Mouse (Mus musculus) ovary, postnatal 10 days (tissue): ENCODE measurements at regions not wholly inside any gene's neighbourhood (a gene's known extent, or its start where the extent isn't known, plus 50 kb on each side); places are given as distances from the start of the nearest gene placed in this dataset.

Experiments used
- DNase-seq: peaks from one replicate; pipeline ENCODE4 v3.0.0; 2022; ENCODE audit warnings: low spot score

DNA sequence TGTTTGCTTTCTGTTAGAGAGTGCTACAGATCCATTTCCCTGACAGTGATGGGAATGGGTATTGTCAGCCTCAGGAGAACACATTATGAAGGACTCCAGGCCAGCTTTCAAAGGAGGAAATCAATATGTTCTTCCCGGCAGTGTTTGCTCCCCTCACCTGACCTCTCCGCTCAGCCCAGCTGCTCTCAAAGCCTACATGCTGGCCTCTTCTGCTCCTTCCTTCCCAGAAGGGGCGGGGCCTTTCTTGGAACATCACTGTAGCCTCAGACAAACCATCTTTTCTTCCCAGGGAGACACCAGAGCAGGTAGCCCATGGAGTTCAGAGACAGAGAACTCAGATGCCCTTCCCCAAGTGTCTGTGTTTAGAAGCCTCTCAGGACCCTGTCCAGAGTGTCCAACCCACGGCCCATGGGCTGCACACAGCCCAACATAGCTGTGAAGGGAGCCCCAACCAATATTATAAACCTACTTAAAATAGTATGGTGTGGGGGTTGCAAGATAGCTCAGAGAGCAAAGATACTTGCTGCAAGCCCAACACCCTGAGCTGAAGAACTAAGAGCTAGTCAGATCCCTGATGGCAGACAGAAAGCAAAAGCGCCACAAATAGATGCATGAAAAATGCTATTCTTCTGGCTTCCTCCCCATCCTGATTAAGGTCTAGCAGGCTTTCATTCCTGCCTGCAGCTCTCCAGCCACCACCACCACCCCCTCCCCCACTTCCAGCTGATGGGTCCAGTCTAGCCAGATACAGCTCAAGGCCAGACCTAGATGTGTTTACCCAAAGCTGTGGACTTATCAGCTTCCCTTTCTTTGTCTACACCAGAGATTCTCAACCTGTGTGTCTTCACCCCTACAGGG is 141.8 kb upstream of the Hs6st1 start:
- DNase-seq, result no peak

DNA sequence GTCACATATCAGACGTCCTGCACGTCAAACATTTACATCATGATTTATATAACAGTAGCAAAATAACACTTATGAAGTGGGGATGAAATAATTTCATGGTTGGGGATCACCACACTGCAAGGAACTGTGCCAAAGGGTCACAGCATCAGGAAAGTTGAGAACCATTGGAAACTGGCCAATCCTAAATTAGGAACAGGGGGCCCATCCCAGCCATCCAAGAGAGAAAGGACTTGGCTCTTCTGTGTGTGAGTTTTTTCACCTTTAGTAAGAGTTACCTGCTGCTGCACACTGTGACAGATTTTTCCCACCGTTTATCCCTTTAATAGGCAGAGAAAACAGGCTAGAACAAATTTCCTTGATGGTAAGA is 141.2 kb upstream of the Hs6st1 start:
- DNase-seq, result no peak

GRCm38 (mm10) chr1:35930351-35930750 is 137.8 kb upstream of the Hs6st1 start:
- no peak for DNase-seq

- no peak for DNase-seq
These were observed 137.1 kb upstream of the Hs6st1 start for GRCm38 (mm10) chr1:35931056-35931455.

GRCm38 (mm10) chr1:35933511-35933910 is 134.7 kb upstream of the Hs6st1 start:
- no peak for DNase-seq

DNA sequence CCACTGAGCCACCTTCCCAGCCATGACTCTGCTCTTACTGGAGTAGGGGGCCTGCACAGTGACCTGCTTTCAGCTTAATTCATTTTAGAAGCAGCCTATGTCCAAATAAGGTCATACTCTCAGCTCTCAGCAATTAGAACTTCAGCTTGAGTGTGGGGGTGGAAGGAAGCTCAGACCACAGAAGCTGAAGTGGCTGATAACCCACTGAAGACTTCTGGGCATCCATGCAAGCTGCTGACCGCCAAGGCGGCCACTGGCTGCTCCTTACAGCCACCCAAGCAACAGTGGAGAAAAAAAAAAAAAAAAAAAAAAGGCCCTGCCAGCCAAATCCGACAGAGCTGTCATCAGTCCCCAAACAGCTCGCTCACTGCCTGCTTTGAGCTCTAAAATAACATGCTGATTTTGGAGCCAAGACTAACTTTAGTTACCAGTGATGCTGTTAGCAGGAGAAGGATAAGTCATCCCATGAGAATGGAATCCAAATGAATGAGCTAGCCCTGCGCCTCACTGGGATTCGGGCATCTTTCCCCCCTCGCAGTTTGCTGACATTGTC is 133.0 kb upstream of the Hs6st1 start:
- no peak for DNase-seq

- no peak for DNase-seq
These were observed 131.7 kb upstream of the Hs6st1 start for GRCm38 (mm10) chr1:35936362-35937093.

DNA sequence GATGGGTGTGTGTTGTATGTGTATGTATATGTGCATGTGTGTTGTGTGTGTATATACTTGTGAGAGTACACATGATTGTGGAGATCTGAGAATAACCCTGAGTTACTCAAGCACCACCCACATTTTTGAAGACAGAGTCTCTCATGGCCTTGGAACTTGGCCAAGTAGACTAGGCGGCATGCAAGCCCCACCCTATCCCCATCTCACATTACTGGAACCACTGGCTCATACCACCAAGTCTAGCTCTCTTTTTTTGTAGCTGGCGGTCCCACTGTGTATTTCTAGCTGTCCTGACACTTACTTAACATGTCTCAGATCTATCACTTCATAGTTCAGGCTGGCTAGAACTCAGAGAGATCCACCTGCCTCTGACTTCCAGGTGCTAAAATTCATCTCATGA is 128.0 kb upstream of the Hs6st1 start:
- DNase-seq, result no peak

GRCm38 (mm10) chr1:35941642-35942077 is 126.5 kb upstream of the Hs6st1 start:
- no peak for DNase-seq

DNA sequence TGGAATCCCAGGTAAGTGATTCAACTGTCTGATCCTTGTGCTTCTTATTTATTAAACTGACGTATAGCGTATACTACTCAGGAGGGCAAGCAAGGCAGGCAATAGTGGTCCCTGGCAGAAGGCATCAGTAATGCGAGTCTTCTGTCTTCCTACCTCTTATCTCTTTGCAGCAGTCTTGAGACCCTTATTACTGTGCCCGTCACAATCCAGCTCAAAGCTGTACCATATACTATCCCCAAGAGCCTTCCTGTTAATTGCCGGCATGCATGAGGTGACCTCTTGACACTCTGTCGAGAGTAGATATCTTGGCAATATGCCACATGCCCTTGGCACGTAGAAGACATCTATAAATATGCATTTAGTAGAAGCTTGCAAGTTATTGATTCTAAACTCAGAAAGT is 126.0 kb upstream of the Hs6st1 start:
- no peak for DNase-seq

GRCm38 (mm10) chr1:35943800-35944199 is 124.4 kb upstream of the Hs6st1 start:
- DNase-seq, result no peak

GRCm38 (mm10) chr1:35944376-35944775 is 123.8 kb upstream of the Hs6st1 start:
- no peak for DNase-seq

DNA sequence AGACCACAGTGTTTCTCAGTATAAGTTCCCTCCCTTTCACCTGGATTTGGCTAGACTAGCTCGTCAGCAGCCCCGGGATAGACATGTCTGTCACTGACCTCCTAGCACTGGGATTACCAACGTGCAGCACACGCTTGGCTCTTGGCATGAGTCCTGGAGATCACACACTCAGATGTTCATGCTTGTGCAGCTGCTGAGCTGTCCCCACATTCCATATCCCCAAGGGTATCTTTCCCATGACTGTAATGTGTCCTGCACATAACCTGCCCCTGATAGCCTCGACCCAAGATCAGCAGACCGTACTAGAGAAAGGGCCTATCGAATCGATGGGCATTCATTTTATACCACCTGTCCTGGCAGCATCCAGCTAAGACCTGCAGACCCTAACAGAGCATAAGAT is 123.4 kb upstream of the Hs6st1 start:
- DNase-seq, result no peak

- no peak for DNase-seq
These were observed 122.6 kb upstream of the Hs6st1 start for GRCm38 (mm10) chr1:35945596-35945995.

GRCm38 (mm10) chr1:35948104-35948503 is 120.1 kb upstream of the Hs6st1 start:
- no peak for DNase-seq

GRCm38 (mm10) chr1:35951082-35951481 is 117.1 kb upstream of the Hs6st1 start:
- DNase-seq, result no peak

DNA sequence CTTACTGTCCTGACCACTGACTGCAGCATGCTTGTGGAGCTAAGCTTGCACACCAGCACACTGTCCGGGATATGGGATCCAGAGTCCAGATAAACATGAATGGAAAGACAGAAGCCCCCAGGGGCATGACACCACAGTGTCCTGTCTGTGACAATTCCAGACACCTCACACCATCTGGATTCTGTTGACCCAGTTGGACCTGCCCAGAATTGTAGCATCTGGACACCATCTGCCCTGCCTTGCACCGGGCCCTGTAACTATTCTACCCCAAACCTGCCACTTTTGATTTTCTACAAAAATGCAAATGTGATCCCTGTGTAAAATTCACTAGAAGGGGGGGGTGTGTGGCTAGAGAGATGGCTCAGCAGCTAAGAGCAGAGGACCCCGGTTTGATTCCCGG is 114.5 kb upstream of the Hs6st1 start:
- DNase-seq, result no peak

DNA sequence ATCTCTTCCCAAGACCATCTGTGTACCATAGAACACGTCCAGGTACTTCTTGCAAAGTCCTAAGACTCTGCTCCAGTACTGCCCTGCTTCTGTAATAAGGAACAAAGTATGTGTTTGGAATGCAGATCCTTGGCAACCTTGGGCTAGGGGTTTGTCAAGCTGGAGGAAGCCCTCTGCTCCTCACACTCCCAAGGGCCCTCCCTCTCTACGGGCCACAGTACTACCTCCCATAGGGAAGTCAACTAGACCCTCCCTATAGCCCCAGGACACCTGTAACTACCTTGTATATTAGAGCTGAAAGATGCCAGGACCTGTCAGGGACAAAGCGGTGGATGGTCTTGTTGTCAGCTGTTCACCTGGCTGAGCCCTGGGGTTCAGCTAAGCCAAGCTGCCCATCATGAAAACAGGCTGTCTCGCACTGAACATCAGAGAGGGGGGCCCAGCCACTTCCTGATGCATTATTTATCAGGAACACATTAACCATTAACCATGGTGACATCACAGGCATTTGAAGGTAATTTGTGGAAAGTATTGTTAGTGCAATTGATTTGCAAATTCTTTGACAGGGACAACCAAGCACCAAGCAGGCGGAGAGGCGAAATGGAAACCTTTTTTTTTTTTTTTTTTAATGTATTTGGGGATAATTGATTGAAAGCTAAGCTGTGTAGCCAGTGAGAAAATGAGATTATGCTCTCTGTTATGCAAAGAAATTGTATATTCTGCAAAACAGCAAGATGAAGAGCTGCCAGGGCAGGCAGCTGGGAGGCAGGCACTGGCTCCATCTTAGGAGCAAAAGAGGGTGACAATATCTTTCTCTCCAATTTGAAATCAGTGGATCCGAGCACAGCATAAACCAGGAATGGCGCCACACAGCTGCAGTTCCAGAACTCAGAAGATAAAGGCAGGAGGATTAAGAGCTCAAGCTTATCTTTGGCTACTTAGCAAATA is 110.5 kb upstream of the Hs6st1 start:
- DNase-seq, result no peak

GRCm38 (mm10) chr1:35959729-35960128 is 108.5 kb upstream of the Hs6st1 start:
- DNase-seq, result no peak

GRCm38 (mm10) chr1:35960844-35961243 is 107.4 kb upstream of the Hs6st1 start:
- DNase-seq, result no peak

DNA sequence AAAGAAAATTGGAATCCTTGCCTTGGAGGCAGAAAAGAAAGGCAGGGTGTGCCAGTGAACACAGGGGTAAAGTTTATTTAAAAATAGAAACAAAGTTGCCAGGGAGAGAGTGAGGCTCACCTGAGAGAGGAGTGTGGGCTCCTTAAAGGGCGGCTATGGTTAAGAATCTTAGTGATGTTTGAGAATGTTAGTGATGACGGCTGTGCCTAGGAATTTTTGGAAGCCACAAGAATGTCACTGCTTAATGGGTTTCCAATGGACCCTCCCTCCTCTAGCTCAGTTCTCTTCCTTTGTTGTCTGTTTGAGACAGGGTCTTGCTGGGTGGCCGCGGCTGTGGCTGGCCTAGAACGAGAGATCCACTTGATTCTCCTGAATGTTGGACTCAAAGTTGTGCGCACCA is 106.3 kb upstream of the Hs6st1 start:
- no peak for DNase-seq

DNA sequence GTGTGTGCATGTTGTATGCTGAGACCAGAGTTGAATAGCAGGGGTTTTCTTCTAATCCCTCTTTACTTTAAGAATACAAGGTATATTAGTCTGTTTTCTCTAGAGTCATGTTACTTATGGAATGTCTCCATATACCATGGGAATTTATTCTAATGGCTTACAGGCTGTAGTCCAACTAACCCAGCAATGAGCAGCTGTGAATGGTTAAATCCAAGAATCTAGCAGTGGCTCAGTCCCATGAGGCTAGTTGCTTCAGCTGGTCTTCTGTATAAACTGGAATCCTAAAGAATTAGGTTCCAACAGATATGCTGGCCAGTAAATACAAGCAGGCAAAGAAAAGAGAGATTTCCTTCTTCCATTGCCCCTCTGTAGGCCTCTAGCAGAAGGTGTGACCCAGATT is 99.7 kb upstream of the Hs6st1 start:
- DNase-seq, result no peak
